Mouse (Mus musculus) right cerebral cortex, adult 2 months (tissue): ENCODE measurements around the gene Tmem132c.

Experiments
- DNase-seq, 2 experiments: peaks; one replicate each; pipeline ENCODE4 v3.0.0; 2021 to 2022; ENCODE audit warnings: low spot score in 2 of 2

Gene Tmem132c

GRCm38 (mm10) chr5:127282539-127283123 is 41.0 kb downstream of the Tmem132c start:
- DNase-seq = no peak

DNA sequence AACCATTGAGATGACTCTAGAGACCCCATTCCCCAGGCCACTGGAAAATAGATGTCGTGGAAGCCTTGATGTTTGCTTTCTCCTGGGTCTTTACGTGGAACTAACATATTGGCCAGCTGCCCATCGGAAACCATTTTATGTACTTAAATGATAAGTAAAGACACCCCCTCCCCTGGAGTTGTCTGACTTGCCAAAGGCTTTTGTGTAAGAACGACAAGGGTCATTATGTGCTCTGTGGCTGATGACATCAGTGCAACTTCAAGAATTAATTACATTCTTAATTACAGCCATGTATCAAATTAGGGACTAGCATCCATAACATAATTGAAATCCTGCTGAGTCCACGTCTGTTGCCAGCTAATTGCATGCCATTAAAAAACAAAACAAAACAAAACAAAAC is 45.3 kb downstream of the Tmem132c start:
- no peak for DNase-seq

DNA sequence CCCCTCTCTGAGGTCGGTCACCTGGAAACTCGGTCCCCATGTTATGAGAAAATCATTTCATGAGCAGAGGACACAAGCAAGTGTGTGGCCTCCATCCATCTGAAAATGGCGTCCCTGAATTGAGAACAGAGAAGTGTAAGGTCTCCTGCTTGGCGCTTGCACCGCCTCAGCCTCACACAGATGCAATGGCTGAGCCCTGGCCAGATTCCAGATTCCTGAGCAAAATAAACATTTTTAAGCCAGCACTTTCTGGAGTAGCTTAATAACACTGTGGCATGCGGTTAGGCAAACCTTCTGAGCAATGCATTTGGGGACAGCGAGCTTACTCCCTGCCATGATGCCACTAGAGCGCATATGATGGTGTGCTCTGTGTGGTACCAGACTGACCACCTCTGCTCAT is 48.1 kb downstream of the Tmem132c start:
- DNase-seq = no peak

DNA sequence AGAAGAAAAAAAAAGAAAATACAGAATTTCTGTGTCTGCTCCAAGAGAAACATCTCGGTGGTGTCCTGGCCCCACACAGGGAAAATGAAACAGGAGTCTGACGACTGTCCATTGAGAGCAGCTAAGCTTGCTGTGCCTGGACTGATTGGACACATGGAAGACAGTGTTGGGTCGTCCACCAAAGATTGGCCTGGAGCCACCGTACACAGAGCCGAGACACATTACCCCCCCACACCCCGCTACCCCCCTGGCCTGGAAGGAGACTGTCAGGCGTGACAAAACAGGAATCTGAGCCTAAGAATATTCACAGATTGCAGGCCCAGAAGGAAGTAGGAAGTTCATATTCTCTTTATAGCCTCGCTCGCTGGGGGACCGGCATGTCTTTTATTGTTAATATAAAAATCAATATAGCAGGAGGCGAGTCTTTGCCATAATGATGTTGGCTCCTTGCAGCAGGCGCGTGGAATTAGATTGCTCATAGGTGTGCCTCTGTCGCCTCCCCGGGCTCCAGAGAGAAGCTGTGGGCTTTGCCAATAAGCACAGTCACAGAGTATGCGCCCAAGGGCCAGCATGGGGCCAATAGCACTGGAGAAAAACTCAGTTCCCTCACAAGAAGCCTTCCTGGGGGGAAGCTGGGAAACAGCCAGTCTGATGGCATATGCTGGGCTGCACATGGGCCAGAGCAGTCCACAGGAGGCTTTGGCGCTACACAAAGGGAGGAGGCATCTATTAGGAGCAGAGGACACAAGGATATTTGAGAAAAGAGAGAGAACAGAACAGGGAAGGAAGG is 49.0 kb downstream of the Tmem132c start:
- DNase-seq = no peak

GRCm38 (mm10) chr5:127291581-127291980 is 50.0 kb downstream of the Tmem132c start:
- DNase-seq = no peak

GRCm38 (mm10) chr5:127293698-127294097 is 52.1 kb downstream of the Tmem132c start:
- DNase-seq = no peak

DNA sequence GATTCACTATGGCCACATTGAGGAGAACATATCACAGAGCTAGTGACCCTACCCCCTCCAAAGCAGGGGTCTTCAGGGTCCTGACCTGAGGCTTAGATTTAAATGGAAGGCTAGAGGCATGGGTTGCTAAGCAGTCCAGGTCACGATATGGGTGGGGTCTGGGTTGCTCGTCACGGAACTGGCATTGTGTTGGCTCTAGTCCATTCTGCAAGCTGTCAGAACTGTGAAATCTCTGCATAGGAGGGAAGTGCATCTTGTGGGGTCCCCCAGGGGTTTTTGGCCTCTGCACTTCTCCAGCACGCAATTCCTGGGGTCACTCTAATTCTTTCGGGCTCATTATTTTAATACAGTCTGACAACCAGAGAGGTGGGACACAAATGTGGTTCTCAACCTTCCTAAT is 55.9 kb downstream of the Tmem132c start:
- DNase-seq = no peak

DNA sequence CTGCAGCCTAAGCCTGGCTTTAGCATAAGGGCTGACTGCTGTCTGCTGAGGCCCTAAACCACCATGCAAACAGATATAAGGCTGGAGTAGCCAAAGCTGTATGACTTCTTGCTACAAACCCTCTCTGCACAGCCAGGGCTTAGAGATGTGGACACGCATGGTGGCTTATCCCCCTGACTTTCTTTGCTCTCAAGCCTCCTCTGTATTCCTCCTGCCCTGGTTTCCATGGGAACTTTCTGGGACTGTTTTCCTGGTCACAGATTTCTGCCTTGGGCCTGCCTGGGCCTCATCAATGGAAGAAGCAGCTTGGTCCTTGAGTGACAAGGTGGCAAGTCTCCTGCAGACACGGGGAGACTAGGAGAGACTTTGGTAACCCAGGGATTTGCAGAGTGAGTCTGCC is 56.5 kb downstream of the Tmem132c start:
- no peak for DNase-seq

DNA sequence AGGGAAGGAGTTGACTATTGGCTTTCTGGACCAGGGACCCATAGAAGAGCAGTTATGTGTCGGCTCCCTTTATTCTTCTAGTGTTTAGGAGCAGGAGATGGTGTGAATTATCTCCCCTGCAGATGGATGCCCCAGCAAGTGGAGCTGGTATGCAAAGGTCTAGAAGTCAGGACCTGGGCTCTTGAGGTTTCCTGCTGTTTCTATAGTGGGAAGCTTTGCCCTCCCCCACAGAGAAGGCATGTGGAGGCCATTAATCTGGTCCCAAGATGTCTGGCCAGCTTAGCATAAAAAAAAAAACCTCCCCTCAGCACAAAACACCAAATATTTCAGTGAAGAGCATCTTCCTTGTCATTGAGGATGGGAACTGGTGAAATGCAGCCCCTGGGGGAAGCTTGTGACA is 57.4 kb downstream of the Tmem132c start:
- no peak for DNase-seq

DNA sequence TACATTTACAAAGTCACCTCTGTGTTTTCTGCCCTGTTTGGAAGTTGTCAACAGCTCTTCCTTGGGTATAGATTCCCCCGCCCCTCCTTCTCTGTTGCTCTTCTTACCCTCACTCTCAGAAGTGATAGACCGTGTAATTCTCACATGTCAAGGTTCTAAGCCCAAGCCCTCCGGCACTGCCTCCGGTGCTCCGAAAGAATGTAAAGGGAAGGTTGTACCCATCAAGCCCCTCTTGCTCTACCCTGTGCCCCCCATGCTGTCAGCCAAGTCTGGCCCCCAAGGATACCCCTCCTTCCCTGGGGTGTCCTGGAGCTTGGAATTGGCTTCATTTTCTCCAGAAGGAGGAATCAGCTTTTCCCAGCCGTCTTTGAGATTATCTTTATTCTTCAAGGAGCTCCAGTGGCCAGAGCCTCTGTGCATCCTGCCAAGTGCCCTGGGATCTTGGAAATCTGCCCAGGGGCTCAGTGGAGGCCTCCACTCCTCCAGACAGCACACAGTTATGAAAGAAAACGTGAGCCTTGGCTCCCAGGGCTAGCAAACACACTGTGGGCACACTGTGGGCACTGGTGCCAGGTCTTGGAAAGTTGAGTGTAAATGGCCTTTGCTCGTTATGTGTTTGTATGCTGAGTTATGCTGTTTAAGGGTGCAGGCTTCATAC is 59.1 kb downstream of the Tmem132c start:
- DNase-seq = no peak

DNA sequence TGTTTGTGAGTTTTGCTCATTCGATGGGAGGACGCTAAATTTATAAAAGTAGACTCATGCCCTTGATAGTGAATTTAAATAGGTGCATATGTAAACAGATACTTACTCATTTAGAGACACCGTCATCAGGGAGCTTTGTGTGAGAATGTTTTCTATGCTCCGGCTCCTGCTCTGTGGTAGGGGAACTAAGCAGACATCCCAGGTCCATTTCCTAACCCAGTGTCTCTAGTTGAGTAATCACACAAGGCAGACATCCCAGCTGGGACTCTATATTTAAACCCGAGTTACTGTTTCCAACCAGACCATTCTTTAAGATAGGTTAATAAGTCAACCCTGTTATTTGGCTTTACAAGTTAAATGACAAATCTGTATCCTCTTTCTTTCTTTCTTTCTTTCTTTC is 63.7 kb downstream of the Tmem132c start:
- DNase-seq = no peak

GRCm38 (mm10) chr5:127305719-127306118 is 64.1 kb downstream of the Tmem132c start:
- DNase-seq = no peak

DNA sequence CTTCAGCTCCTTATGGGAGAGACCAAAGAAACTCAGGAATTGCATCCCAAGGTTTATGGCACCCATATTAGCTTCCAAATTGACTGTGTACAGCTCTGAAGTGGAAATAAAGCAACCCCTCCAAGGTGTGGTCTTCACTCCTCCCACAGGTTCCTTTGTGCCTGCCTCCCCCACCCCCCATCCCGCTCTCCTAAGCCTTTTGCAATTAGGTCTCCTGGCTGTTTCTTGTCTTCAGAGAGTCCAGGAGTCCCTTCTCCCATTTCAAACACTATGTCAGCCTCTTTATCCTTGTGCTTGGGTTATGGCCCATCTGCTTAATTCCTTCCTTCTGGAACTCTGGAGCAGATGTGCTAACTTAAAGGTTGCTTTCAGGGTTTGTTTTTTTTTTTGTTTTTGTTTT is 65.1 kb downstream of the Tmem132c start:
- DNase-seq = no peak

GRCm38 (mm10) chr5:127310318-127311004 is 68.9 kb downstream of the Tmem132c start:
- no peak for DNase-seq

- DNase-seq = no peak
These were observed 69.4 kb downstream of the Tmem132c start for GRCm38 (mm10) chr5:127311005-127311331.

- DNase-seq = no peak
These were observed 72.0 kb downstream of the Tmem132c start for GRCm38 (mm10) chr5:127313634-127314033.

DNA sequence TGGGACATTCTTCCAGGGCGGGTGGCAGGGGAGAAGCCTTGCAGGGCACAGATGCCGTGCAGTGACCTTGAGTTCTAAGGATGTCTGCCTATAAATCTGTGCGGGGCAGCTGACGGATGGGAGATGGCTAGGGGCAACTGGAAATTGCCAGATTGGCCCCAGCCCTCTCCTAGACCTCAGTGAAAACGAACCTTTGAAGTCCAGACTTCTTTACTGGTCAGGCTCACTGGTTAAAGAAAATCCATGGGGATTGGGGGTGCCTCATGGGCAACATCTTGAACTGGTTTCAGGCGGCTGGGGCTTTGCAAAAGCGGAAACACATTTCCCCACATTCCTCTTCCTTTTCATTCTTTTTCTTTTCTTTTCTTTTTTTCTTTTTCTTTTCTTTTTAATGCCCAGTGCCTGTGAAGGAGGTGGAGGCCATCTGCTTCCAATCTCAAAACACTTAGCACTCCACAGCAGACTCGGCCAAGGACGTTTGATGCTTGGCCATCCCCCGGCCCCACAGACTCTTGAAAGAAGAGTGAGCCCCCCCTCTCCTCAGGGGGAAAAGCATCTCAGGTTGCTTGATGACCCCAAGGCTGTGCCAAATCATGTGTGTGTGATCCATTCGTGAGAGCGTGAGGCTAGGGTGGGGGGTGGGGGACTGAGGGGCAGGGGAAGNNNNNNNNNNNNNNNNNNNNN is 77.6 kb downstream of the Tmem132c start:
- DNase-seq = no peak

GRCm38 (mm10) chr5:127324645-127325044 is 83.0 kb downstream of the Tmem132c start:
- no peak for DNase-seq

- DNase-seq = peak; percentile 16 to 17
These were observed 94.7 kb downstream of the Tmem132c start for GRCm38 (mm10) chr5:127336048-127336907.

- no peak for DNase-seq
These were observed 95.3 kb downstream of the Tmem132c start for GRCm38 (mm10) chr5:127336908-127337265.

GRCm38 (mm10) chr5:127339016-127339435 is 97.4 kb downstream of the Tmem132c start:
- no peak for DNase-seq
